8 mouse cellular contexts compared by ENCODE assay signal in the genomic region with DNA sequence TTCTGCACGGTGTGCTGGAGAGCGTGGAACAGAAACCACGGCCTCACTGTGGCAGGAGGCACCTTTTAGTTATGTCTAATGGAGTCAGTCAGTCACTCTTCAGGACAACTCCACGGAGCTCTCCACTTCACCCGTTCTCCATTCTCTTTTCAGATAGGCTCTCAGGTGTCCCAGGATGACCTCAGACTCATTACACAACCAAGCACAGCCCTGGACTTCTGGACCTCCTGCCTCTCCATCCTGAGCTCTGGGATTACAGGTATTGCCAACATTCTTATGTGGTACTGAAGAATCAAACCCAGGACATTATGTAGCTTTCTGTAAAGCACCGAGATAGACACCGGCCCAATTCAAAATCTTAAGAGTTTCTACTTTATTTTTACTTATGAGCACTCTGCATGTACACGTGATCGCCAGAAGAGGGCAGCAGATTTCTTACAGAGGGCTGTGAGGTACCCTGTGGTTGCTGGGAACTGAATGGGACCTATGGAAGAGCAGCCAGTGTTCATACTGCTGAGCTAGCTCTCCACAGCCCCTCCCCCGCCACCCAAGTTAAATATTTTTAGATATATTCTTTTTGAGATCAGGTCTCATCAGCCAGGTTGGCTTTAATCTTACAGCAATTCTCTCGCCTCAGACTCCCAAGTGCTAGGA. TPM values are rescaled to one million over a fixed set of nuclear protein-coding genes. Genes with fewer than 3 reads are reported as not detected.
DNase-seq lines count a peak whose midpoint lies in the region; ATAC-seq and TF ChIP-seq lines count a peak whose summit lies in the region.

No protein-coding gene starts in this region.

- TF ChIP-seq POLR2A in bone marrow, adult 2 months (IDR thresholded peaks at IDR 0.05; ENCODE audit: borderline replicate concordance, control insufficient read depth, low read depth, low read length) = no peak

- H3K27ac ChIP-seq in bone marrow, adult 2 months (ENCODE audit: control insufficient read depth, insufficient read depth, low read depth, low read length, poor library complexity) = no peak overlapping the region

- no peaks in the 10 kb centered on the region; the same call in 1 of the 2 replicates for H3K4me1 ChIP-seq in bone marrow, adult 2 months (ENCODE audit: control insufficient read depth, insufficient read depth, low read length)

- intact Hi-C loops in gastrocnemius, postnatal 36 days (cut with DNase I) = loop anchor here (5.0 kb wide), 1 partner anchor 165 kb away; no protein-coding TSS in a partner anchor

- H3K4me3 ChIP-seq in bone marrow, adult 2 months (replicated peaks; ENCODE audit: control insufficient read depth, low read depth, low read length) = no peak overlapping the region

- TF ChIP-seq CTCF in bone marrow, adult 2 months (IDR thresholded peaks at IDR 0.05; ENCODE audit: control insufficient read depth, insufficient read depth, low read length) = peak; percentile 61

- 64% methylated on average over 11 of the region's 11 CpGs for WGBS in bone marrow, adult 2 months

- ATAC-seq in megakaryocyte, adult 5-6 weeks (ENCODE audit: poor library complexity, severe bottlenecking) = 0 out of 2 replicates have a peak, but pooled peaks have one; percentile 45

- DNase-seq in gastrocnemius, postnatal 10 days = peak; percentile 32
- no peak for DNase-seq in gastrocnemius, postnatal 36 days
- peak; percentile 64 for DNase-seq in CD4-positive helper T cell, adult 2 months (ENCODE audit: low read depth, low spot score)
- peak; percentile 76 for DNase-seq in forelimb bud, embryonic 11.5 days (ENCODE audit: low read depth, low spot score)
- DNase-seq in kidney, postnatal 14 days = peak; percentile 65
- DNase-seq in thymus, postnatal 14 days = peak; percentile 58

RNA-seq across cellular contexts. Expression of a gene that starts 16.9 kb away (rescaled TPM):
- total RNA-seq in gastrocnemius, postnatal 10 days (2021) = 1 to 10 TPM; 1.9 to 3.7 TPM
- total RNA-seq in gastrocnemius, postnatal 36 days (2021) = 1 to 10 TPM in 1 of 2 experiments, under 1 TPM in 1; 0.56 to 1.1 TPM
- polyA plus RNA-seq in bone marrow, adult 2 months (2011; ENCODE audit: insufficient read depth, insufficient read length, low replicate concordance, missing spikeins) = 432 and 648 TPM in 2 replicates
- 13.2 and 16.0 TPM in 2 replicates for total RNA-seq in megakaryocyte, adult 5-6 weeks (2015)
- 13.2 and 17.9 TPM in 2 replicates for total RNA-seq in megakaryocyte, adult 5-6 weeks (2017)

RNA-seq across cellular contexts. Expression of a gene that starts 39.4 kb away (rescaled TPM):
- total RNA-seq in gastrocnemius, postnatal 10 days (2021) = 10 to 100 TPM; 11.7 to 12.3 TPM
- total RNA-seq in gastrocnemius, postnatal 36 days (2021) = 1 to 10 TPM; 1.4 to 1.6 TPM
- 0.65 and 2.7 TPM in 2 replicates for polyA plus RNA-seq in bone marrow, adult 2 months (2011; ENCODE audit: insufficient read depth, insufficient read length, low replicate concordance, missing spikeins)
- 0.09 TPM in 1 of 2 replicates, not detected in the other for total RNA-seq in megakaryocyte, adult 5-6 weeks (2015)
- not detected in 2 replicates for total RNA-seq in megakaryocyte, adult 5-6 weeks (2017)

RNA-seq across cellular contexts. Expression of a gene that starts 56.7 kb away (rescaled TPM):
- total RNA-seq in gastrocnemius, postnatal 10 days (2021) = 10 to 100 TPM; 81.6 to 93.6 TPM
- 10 to 100 TPM; 23.5 to 24.8 TPM for total RNA-seq in gastrocnemius, postnatal 36 days (2021)
- polyA plus RNA-seq in bone marrow, adult 2 months (2011; ENCODE audit: insufficient read depth, insufficient read length, low replicate concordance, missing spikeins) = 57.7 and 87.0 TPM in 2 replicates
- total RNA-seq in megakaryocyte, adult 5-6 weeks (2015) = 509 and 566 TPM in 2 replicates
- total RNA-seq in megakaryocyte, adult 5-6 weeks (2017) = 201 and 225 TPM in 2 replicates

Comparison
In these comparisons a context has a peak if more than half of its experiments do, and no peak if none do; other contexts are left out.
1. DNase-seq: peak in gastrocnemius, postnatal 10 days (single experiment), CD4-positive helper T cell, adult 2 months (single experiment), forelimb bud, embryonic 11.5 days (single experiment), kidney, postnatal 14 days (single experiment) and thymus, postnatal 14 days (single experiment); none in gastrocnemius, postnatal 36 days (0 of 2).
2. RNA of a gene that starts 39.4 kb away (total RNA-seq): 11.7 to 12.3 TPM in gastrocnemius, postnatal 10 days; 1.4 to 1.6 TPM in gastrocnemius, postnatal 36 days and 0.09 TPM in megakaryocyte, adult 5-6 weeks; every median in the first group is over 4 times any median in the second.